Mouse (Mus musculus) megakaryocyte, embryonic 14.5 days (primary cell): ENCODE measurements around the gene Neurog1. TPM values are rescaled to one million over a fixed set of nuclear protein-coding genes. Genes with fewer than 3 reads are reported as not detected.

ENCODE experiments used
- H3K27me3 ChIP-seq: replicated peaks from 2 replicates; pipeline ENCODE3; 2012; ENCODE audit warnings: inconsistent platforms
- H3K36me3 ChIP-seq: replicated peaks from 2 replicates; pipeline ENCODE3; 2012; ENCODE audit warnings: low read length, inconsistent platforms, mixed read lengths
- H3K4me1 ChIP-seq: 2 replicates; pipeline ENCODE4 v1.6.1; 2012; ENCODE audit warnings: inconsistent platforms
- H3K4me3 ChIP-seq: replicated peaks from 2 replicates; pipeline ENCODE3; 2012; ENCODE audit warnings: moderate library complexity, mild to moderate bottlenecking, inconsistent platforms
- H3K9me3 ChIP-seq: 2 replicates; pipeline ENCODE4 v1.6.1; 2012; ENCODE audit warnings: inconsistent platforms
- FLI1 ChIP-seq: IDR thresholded peaks from 2 replicates; pipeline ENCODE4 v1.6.1; 2012; ENCODE audit warnings: low read length, inconsistent platforms, mixed read lengths
- GATA1 ChIP-seq: IDR thresholded peaks from 3 replicates; pipeline ENCODE4 v1.6.1; 2012; ENCODE audit warnings: mixed read lengths, low read length, inconsistent platforms, borderline replicate concordance
- polyA plus RNA-seq: library from polyadenylated mRNA; stranded (reverse); fragments of >175 nt; gene quantifications from 2 replicates; pipeline ENCODE4 v1.2.3, GENCODE M21; 2012; ENCODE audit warnings: low replicate concordance; ENCODE audit not compliant: insufficient read depth

The Neurog1 gene
- polyA plus RNA-seq, 1 experiment: not detected

- H3K36me3 ChIP-seq: no peaks in the 10 kb centered on the region
- H3K27me3 ChIP-seq: peaks cover 21% of the 10 kb centered on the region
- H3K4me3 ChIP-seq: no peak overlapping the region
- TF ChIP-seq GATA1: no peak
- TF ChIP-seq FLI1: no peak
- H3K4me1 ChIP-seq: no peaks in the 10 kb centered on the region
- H3K9me3 ChIP-seq: peaks cover 12% of the 10 kb centered on the region
Measured at GRCm38 (mm10) chr13:56287091-56287490, 35.1 kb upstream of the Neurog1 start.

GRCm38 (mm10) chr13:56283321-56283720 is 31.4 kb upstream of the Neurog1 start:
- TF ChIP-seq FLI1 (no peak), GATA1 (no peak)
- Histone ChIP-seq H3K4me1 (no peaks in the 10 kb centered on the region), H3K36me3 (no peaks in the 10 kb centered on the region), H3K27me3 (peaks cover 15% of the 10 kb centered on the region), H3K9me3 (peaks cover 4% of the 10 kb centered on the region; the same call in 1 of the 2 replicates), H3K4me3 (no peak overlapping the region)

GRCm38 (mm10) chr13:56280356-56280755 is 28.4 kb upstream of the Neurog1 start:
- no peaks in the 10 kb centered on the region for H3K36me3 ChIP-seq
- H3K4me1 ChIP-seq: 0 out of 2 replicates have a peak, but pooled peaks cover 4% of the 10 kb centered on the region
- no peak overlapping the region for H3K4me3 ChIP-seq
- TF ChIP-seq FLI1 (no peak), GATA1 (no peak)
- H3K9me3 ChIP-seq: peaks cover 4% of the 10 kb centered on the region; the same call in 1 of the 2 replicates
- peaks cover 14% of the 10 kb centered on the region for H3K27me3 ChIP-seq

DNA sequence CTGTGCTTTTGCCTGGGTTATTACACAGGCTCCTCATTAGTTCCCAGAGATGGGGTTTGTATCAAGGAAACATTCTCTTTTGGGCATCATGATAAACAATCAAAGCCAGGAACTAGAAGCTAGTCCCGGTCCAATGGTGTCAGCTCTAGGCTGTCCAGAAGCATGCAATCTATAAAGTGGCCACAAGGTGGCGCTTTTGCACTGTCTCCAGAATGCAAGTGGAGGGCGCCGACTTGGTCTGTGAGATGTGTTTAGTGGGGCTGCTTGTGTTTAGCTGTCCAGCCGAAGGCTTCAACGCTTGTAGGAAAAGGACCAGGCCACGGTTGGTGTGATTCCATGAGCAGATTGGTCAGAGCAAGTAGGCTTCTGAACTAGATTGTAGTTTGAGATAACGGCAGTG is 27.5 kb upstream of the Neurog1 start:
- Histone ChIP-seq H3K4me3 (no peak overlapping the region), H3K9me3 (peaks cover 4% of the 10 kb centered on the region; the same call in 1 of the 2 replicates), H3K4me1 (0 out of 2 replicates have a peak, but pooled peaks cover 4% of the 10 kb centered on the region), H3K27me3 (peaks cover 12% of the 10 kb centered on the region), H3K36me3 (no peaks in the 10 kb centered on the region)
- TF ChIP-seq FLI1 (no peak), GATA1 (no peak)

DNA sequence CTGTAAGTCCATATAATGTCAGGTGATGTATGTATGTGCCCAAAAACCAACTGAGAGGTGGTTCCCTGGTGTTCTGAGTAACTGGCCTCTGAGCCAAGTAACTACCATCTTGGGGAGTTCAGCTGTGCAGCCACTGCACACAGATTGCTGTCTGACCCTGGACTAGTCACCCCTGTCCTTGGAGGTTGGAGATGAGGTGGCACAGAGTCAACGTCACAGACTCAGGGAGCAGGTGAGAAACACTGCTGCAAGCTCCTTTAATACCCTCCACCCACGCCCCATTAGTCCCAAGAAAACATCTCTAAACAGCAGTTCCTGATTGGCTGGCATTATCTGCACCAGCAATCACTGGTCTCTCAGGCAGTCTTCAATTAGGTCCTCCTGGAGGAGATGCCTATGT is 23.2 kb upstream of the Neurog1 start:
- TF ChIP-seq FLI1 (no peak), GATA1 (no peak)
- Histone ChIP-seq H3K4me3 (no peak overlapping the region), H3K9me3 (peaks cover 10% of the 10 kb centered on the region), H3K36me3 (no peaks in the 10 kb centered on the region), H3K27me3 (peaks cover 18% of the 10 kb centered on the region), H3K4me1 (0 out of 2 replicates have a peak, but pooled peaks cover 4% of the 10 kb centered on the region)

DNA sequence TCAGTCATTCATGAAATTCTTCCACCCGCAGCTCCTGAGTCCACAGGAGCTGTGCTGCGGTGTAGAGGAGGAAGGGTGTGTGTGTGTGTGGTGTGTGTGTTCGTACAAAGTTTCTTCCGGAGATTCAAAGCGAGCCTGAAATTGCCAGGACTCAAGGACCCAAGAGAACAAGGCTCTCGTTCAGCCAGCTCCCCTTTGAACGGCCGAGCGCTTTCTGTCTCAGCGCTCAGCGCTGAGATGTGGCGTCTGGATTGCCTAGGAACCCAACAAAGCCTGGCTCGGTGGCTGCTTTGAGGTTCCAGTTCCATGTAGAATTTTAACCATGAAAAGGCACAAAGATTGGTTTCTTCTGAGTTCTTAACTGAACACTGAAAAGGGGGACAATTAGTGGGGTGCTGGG is 18.2 kb upstream of the Neurog1 start:
- TF ChIP-seq FLI1 (no peak), GATA1 (no peak)
- H3K9me3 ChIP-seq: peaks cover 23% of the 10 kb centered on the region
- H3K4me3 ChIP-seq: no peak overlapping the region
- H3K4me1 ChIP-seq: no peaks in the 10 kb centered on the region
- no peaks in the 10 kb centered on the region for H3K36me3 ChIP-seq
- H3K27me3 ChIP-seq: peaks cover 23% of the 10 kb centered on the region

DNA sequence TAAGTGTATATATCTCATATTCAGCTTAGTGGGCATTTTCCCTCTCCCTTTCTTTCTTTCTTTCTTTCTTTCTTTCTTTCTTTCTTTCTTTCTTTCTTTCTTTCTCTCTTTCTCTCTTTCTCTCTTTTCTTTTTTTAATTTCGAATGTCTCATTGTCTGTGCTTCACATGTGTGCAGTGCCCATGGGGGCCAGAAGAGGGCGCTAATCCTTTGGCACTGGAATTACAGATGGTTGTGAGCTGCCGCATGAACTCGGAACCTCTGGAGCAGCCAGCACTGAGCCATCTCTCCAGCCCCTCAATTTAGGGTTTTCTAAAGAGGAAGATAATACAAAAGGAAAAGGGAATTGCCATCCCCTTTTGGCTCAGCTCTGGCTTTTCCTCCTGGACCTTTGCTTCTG is 15.4 kb upstream of the Neurog1 start:
- no peaks in the 10 kb centered on the region for H3K36me3 ChIP-seq
- H3K4me1 ChIP-seq: no peaks in the 10 kb centered on the region
- TF ChIP-seq FLI1 (no peak), GATA1 (no peak)
- no peak overlapping the region for H3K4me3 ChIP-seq
- H3K27me3 ChIP-seq: peaks cover 35% of the 10 kb centered on the region
- H3K9me3 ChIP-seq: peaks cover 29% of the 10 kb centered on the region

DNA sequence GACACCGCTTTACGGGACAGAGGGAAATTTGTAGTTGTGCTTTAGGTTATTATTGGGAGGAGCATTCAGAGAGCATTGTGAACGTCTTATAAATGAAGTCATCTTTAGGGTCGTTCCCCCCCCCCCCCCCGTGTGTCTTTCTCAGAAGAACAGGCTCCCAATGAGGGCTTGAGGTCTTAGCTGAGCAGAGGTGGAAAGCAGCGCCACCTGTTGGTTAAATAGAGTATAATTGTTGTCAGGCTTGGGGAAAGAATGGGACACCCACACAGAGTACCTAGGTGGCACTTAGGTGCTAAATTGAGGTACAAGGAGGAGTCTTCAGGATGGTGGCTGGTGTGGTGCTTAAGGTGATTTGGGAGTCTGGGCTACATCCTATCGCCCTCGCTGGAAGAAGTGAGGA is 14.5 kb upstream of the Neurog1 start:
- Histone ChIP-seq H3K4me3 (no peak overlapping the region), H3K4me1 (no peaks in the 10 kb centered on the region), H3K36me3 (no peaks in the 10 kb centered on the region), H3K9me3 (peaks cover 23% of the 10 kb centered on the region), H3K27me3 (peaks cover 43% of the 10 kb centered on the region)
- TF ChIP-seq GATA1 (no peak), FLI1 (no peak)

DNA sequence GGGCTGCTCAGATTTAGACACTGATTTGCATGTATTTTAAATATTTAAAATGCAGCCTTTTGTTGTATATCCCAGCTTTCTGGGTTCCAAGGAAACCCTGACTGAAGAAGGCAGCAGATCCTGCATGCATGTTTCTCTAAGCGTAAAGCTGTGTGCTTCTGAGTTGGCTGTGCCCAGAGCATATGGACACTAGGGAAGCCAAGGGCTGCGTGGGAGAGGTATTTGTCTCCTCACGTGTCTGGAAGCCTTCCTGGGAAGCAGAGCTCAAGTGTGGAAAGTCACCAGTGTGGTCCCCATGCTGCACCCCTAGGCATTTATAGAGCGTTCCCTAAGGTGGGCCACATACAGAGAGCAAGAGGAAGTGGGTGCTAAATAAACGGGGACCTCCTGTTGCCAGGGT is 13.7 kb upstream of the Neurog1 start:
- Histone ChIP-seq H3K4me3 (no peak overlapping the region), H3K9me3 (peaks cover 18% of the 10 kb centered on the region), H3K36me3 (no peaks in the 10 kb centered on the region), H3K4me1 (no peaks in the 10 kb centered on the region), H3K27me3 (peaks cover 45% of the 10 kb centered on the region)
- TF ChIP-seq FLI1 (no peak), GATA1 (no peak)

DNA sequence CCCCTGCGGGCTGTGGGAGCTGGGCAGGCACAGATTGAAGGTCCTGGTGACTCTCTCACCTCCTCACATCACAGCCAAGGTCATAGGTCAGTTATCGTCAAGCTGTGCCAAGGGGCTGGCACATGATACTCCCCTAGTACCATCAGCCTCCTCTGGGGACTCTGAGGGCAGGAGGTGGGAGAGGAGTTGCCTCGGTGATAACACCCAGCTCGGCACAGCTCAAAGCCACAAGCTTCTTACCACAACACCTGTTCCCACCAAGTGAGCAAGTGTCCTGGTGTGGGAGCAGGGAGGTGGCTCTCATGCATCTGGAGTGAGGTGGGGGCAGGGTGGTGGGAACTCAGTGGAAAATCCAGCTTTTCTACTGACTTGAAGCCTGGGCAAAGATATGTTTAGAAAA is 10.3 kb upstream of the Neurog1 start:
- H3K36me3 ChIP-seq: no peaks in the 10 kb centered on the region
- TF ChIP-seq GATA1 (no peak), FLI1 (no peak)
- no peak overlapping the region for H3K4me3 ChIP-seq
- peaks cover 4% of the 10 kb centered on the region; the same call in 1 of the 2 replicates for H3K4me1 ChIP-seq
- H3K27me3 ChIP-seq: peaks cover 73% of the 10 kb centered on the region
- peaks cover 12% of the 10 kb centered on the region for H3K9me3 ChIP-seq

GRCm38 (mm10) chr13:56260344-56260780 is 8.4 kb upstream of the Neurog1 start:
- TF ChIP-seq GATA1 (no peak), FLI1 (no peak)
- Histone ChIP-seq H3K9me3 (peaks cover 6% of the 10 kb centered on the region), H3K4me3 (no peak overlapping the region), H3K36me3 (no peaks in the 10 kb centered on the region), H3K27me3 (peaks cover 87% of the 10 kb centered on the region), H3K4me1 (peaks cover 4% of the 10 kb centered on the region; the same call in 1 of the 2 replicates)
